Mouse (Mus musculus) testis, postnatal 10 days (tissue): Measurements from ENCODE around the gene Gm15155.
"Not testable (repeated sequence)": the region's sequence is repeated elsewhere in the genome, so short reads cannot be mapped to it uniquely, and the experiment has no call there.

Source experiments
- DNase-seq: peaks from one replicate; pipeline ENCODE4 v3.0.0; 2021; ENCODE audit warnings: low spot score

The Gm15155 gene

DNA sequence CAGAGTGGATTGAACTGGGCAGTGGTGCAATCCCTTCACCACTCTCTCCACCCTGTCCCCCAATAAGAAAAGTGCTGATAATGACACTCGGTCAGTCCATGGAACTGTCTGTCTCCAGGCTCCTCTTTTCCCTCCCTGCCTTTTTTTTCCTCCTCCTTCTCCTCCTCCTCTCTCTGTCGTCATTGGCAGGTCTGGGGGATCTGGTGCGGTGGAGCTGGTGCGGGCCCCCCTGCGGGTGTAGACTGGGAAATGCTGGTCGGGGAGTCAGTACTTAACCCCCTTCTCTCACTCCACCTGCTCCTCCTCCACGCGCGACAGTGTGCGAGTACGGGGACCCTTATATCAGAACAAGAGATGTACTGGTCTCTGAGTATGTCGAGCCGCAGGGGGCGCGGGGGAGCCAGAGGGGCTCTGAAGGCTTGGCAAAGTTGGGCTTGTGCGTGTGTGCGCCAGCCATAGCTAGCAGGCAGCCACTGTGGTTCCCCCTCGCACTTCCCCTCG lies at the start of gene Gm15155:
TSS of gene Gm15155 (plus strand) at position 401 of the 501 bp plus-strand sequence.
- peak; percentile 35 for DNase-seq

DNA sequence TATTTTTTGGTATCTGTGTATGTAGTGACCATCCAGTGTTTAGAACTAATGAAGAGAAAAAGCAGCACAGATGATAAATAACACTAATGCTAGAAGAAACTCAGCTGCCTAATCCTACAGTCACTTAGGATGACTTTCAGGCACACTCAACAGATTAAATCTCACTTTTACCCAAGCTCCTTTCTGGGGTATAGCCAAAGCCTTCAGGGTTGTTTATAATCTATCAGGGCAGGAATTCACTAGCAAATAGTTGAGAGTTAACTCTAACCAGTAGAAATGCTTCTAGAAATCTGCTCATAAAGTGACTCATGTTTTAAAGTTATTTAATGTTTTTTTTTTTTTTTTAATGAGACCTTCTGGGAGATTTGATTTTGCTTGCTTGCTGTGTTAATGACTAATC lies 44.8 kb upstream of the Gm15155 start:
- DNase-seq = no peak

DNA sequence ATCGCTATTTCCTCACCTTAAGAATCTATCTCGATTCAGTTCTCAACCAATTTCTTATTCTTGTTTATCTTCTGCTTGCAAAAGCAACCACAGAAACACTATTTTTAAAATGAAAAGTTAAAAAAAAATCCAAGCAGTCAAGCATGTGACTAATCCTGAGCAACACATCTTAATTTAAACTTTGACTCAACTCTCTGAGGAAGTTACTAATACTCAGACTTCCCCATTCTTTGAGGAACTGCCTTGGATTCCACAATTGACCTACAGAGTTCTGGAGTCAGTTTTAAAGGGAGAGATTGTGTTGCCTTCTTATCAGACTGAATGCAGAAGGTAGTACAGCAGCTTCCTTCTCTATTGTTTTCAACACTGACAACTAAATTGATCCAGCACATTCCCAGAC lies 40.0 kb upstream of the Gm15155 start:
- DNase-seq = no peak

DNA sequence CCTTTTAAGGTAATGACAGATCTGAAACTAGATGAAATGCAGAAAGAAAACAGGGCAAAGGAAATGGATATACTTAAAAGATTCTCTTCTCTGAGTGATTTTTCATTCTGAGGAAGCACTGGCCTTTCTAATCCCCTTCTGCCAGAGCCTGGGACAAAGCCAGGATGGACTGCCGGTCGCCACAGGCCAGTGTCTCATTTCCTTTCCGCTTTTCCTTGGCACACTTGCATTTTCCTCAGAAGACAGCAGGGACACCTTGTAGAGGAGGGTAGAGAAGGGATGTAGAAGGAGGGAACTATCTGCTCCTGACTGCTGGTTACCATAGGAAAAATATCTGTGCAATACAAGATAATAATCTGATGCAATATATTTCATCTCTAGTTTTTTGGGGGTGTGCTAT lies 33.1 kb upstream of the Gm15155 start:
- no peak for DNase-seq

DNA sequence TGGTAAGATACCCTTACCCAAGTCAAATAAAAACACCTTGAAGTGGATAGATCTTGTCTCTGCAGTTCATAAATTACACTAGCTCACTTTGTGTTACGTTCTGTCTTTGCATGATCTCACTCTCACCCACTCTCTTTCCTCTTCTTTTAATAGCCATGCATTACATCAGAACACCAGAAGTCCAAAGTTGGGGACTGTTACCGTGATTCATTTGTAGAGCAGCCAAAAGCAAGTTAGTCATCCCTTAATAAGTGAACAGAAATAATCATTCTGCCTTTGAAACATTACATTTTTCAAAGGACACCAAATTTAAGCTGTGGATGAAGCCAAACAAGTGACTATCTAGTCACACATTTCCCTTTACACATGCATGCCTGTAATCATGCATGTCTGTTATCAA lies 32.1 kb upstream of the Gm15155 start:
- no peak for DNase-seq

DNA sequence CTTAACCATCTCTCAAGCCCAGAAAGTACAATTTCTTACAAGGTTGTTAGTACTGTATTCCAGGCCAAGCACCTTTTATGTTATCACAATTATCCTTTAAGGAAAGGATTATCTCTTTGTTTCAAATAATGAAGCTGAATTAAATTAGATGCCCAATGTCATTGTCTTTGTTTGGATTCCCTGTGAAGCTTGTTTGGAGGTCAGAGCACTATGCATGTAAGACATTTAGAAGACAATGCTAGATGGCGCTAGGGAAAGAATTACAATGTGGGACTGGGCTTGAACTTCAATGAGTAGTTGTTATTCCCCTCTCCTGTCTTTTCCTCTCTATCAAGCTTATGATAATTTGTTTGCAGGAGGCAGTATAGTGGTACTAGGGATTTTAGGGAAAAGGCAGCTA lies 29.9 kb upstream of the Gm15155 start:
- no peak for DNase-seq

DNA sequence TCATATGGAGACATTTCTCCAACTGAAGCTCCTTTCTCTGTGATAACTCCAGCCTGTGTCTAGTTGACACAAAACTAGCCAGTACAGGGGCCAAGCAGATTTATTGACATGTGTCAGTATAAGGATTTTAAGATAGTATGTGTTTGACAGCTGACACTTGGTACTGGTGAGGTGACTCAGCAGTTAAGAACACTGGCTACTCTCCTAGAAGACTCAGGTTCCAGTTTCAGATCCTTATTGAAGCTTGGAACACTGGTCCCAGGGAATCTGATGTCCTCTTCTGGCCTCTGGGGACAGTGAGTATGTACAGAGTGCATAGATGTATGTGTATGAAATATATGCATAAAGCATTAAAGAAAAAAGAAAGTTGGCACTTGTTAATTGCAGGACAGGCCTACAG lies 28.2 kb upstream of the Gm15155 start:
- no peak for DNase-seq

DNA sequence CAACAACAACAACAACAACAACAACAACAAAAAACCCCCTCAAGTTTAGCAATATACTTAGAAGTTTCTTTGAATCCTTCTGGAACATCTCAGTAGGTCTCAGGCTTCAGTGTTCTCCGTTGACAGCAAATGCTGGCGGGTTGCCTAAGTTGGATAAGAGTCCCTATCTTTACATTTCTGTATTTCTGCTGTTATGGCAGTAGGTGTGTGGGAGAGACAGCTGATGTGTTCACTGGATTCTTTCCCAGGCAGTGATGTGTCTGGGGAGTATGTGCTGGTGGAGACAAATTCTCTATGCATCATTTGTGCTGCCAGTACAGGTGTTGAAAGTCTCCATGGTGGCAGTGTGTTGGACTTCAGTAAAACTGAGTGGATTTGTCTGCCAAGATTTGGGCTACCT lies 23.3 kb upstream of the Gm15155 start:
- DNase-seq = no peak

DNA sequence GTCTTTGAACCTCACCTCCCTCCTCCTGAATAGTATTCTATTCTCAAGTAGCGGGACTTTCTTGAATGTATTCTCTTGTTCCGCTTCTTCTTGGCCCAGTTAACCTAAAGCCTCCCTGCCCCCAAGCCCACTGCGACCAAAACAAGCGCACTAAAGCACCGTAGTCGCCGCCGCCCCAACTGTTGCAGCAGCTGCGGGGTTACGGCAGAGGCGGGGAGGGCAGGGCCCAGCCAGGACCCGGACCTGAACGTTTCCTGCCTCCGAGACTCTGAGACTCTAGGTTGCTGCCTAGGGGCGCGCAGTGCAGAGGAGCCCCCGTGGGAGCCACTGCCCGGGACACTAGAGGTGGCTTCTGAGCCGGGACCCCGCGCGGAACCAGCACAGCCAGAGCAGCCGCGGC lies 2.0 kb upstream of the Gm15155 start:
- no peak for DNase-seq

DNA sequence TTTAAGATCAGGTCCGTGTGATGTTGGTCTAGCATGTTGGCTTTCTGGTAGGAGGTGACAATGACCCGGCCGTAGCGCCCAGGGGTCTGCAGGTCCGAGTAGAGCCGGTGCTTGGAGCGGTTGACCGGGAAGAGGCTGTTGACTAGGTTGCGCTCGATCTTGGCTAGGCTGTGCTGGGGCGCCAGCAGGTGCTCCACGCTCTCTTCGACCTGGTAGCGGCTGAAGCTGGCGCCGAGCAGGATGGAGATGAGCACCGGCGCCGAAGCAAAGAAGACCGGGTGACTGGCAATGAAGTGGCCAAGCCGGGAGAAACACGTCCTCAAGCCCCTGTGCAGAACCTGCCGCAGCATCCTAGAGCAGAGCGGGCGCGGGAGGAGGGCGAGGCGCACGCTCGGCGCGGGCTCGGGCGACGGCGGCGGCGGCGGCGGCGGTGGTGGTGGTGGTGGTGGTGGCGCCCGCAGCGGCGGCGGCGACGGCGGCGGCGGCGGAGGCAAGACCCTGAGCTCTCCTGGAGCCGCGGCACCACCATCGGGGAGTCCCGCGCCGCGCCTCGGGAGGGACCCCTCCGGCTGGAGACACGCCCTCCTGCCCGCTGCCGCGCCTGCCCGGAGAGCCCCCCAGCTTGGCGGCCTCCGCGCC lies 1.5 kb upstream of the Gm15155 start:
- peak; percentile 35 for DNase-seq

DNA sequence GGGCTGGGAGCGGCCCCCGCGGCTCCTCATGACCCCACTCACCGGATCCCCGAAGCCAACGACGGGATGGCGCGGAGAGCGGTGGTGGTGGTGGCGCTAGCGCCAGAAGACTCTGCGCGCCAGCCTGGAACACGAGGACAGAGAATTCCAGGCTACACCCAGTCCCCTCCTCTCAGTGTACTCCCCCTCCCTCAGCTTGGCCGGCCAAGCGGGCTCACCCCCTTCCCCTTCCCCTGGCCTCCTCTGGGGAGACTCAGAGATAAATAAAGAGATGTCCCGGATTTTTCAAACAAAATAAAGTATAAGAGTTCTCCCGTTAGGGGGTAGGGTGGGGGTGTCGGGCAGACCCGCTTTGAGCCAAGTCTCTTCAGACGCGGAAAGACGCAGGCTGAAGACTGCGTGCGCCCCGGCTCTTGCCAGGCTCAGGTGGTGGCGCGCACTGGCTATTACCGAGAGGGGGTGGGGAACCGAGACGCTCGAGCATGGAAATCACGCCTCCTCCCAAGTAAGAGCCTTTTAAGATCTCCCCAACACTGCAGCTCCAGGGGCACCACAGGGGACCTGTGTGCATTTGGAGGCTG lies 750 bp upstream of the Gm15155 start, which contains the start of gene Ptchd1:
TSS of gene Ptchd1 (minus strand) at position 114 of the 581 bp plus-strand sequence.
- DNase-seq = peak; percentile 37

DNA sequence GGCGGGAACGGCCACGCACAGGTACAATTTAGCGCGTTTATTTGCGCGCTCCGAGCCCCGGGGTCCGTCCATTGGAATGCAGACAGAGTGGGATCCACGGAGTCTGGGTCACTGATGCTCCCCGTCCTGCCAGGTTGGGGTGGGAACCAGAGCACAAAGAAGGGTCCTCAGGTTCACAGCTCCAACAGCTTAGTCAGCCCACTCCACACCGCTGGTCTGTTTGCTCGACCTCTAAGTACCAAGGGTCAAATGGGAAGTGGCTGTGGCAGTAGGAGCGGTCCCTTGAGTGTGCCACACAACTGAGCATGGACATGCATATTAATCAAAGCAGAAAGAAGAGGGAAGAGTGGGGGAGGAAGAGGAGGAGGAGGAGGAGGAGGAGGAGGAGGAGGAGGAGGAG lies 354 bp downstream of the Gm15155 start:
- DNase-seq = no peak

DNA sequence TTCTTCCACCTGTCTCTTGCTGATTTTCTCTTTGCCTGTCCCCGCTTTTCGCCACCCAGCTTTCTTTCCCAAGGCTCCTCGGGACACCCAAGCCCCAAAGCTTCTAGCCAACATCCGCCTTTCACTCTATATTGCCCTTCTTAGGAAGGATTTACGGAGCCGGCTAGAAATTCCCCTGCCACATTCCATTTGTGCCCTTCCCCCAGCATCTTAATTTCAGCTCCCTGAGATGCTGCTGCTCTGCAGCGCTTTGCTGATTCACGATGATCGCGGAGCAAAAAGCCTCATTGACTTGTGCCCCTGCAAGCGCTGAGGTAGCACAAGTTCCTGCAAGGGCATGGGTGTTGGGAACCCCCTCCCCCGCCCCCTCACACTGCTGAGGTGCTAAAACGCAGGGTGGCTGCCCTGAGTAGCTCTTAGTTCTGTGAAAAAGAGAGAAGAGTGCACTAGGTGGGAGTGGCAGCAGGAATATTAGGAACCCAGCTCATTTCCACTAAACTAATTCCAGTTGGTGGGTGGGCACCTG lies 1.2 kb downstream of the Gm15155 start:
- DNase-seq = no peak

DNA sequence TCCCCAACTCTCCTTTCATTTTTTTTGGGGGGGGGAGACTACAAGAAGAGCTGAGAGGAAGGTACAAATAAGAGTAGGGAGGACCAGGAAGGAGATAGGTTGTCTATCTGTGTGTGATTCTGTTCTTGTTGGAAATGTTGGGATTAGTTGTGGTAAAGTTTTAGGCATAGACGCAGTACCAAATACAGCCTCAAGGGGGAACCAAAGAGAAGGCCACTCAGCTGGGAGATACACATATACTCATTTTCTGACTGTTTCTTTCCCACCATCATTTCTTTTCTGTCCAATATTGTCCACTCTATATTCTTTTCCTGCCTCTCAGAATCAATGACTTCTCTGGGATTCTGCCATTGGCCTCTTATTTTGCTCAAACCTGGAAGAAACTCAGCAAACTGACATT lies 19.4 kb downstream of the Gm15155 start:
- peak; percentile 39 for DNase-seq

DNA sequence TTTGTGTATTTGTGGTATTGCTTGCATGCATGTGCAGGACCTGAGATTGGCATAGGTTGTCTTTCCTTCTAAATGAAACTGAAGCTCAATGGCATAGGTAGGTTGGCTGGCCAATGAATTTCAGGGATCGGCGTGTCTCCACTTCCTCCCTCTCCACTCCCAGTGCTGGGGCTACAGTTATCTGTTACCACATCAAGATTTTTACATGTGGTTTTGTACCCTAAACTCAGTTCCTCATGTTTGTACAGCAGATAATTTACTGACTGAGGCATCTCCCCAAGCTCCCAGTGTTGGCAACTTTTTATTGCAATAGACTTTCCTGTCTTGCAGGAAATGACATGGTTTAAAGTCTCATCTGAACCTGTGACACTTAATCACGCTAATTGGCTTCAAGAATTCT lies 21.4 kb downstream of the Gm15155 start:
- no peak for DNase-seq

DNA sequence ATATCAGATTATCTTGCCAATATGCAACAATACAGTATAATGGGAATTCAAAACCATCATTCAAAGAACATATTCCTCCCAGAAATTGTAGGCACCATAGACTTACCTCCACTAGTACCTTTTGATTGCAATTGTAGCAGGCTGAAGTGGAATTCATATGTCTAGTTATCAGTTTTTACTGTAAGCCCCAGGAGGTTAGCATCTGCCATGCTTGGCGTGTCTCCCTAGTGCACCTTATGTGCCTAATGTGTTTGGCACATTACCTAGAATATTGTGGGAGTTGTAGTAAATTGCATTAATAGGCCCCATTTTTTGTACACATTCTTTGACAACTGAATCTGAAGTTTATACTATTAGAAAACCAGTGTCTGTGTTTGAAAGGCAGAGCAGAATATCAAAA lies 33.4 kb downstream of the Gm15155 start:
- DNase-seq = no peak

DNA sequence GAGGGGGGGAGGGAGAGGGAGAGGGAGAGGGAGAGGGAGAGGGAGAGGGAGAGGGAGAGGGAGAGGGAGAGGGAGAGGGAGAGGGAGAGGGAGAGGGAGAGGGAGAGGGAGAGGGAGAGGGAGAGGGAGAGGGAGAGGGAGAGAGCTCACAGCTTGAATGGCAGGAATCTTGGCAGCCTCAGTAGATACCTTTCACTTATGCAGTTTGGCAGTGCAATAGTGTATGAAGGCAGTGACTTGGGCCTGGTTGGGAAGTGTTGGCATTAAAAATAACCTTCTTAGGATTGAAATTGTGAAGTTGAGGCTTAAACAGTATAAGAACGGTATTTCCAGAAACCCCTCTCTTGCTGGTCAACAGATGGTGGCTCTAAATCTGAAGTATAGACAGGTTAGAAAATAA lies 65.9 kb downstream of the Gm15155 start:
- DNase-seq = not testable (repeated sequence)

DNA sequence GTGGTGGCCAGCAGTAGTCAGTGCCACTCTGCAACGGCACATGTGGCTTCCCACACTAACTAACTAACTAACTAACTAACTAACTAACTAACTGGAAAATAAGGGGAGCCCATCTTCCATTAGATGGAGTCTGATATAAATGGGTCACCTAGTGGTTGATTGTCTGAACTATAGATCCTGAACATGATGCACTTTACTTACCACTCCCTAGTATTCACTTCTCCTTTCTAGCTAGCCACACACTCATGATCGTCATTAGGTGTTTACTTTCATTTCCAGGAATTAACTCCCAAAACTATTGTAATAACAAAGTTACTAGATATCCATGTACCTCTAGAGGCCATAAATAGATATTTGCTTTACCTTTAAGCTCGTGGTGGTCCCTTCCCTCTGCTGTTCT lies 99.6 kb downstream of the Gm15155 start:
- no peak for DNase-seq

DNA sequence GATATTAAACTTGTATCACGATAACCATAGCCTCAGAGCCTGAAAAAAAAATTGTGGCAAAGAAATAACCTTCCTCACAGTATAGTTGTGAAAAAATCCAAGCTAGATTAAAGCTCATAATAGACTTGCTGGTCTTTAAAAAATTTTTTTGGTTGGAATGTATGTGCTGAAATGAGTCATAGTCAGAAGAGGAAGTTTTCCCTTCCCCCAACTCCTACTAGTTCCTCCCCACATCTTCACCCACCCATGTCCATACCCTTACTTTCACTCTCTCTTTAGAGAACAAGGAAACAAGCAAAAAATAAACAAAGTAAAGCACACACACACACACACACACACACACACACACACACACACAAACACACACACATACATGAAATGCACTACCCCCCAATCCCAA lies 103.8 kb downstream of the Gm15155 start:
- DNase-seq = no peak

DNA sequence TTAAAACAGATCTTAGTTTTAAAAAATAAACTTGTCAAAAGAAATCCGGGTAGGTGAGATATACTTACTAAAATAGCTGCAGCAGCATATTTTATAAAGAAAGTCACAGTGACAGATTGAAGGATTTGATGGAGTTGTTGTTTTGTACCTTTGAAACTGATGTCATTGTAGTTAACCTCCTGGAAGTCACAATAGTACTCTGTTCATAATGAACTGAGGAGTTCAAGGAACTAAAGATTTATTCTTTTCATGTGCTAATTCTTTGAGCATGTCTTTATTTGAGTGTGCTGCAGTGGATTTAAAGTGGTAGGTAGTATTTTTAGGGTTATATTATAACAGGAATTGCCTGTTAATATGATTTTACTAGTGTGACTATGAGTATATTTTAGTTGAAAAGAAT lies 263.6 kb downstream of the Gm15155 start:
- DNase-seq = no peak

DNA sequence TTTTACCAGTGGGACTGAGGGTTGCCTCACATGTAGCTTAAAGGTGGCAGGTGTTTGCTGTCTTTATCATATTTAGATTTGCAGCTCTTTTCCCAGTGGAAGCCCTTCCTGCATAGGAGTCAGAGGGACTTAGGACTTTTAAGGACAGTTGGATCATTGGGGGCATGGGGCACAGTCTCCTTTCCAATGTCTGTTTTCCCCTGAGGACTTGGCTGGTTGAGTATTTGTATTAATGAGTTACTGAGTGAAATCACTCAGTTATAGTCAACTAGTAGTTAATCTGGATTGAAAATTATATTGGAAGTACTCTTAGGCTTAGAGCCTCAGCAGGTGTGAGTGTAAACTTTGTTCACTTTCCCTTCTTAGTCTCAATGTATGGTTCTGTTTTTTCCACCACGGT lies 275.5 kb downstream of the Gm15155 start:
- no peak for DNase-seq

DNA sequence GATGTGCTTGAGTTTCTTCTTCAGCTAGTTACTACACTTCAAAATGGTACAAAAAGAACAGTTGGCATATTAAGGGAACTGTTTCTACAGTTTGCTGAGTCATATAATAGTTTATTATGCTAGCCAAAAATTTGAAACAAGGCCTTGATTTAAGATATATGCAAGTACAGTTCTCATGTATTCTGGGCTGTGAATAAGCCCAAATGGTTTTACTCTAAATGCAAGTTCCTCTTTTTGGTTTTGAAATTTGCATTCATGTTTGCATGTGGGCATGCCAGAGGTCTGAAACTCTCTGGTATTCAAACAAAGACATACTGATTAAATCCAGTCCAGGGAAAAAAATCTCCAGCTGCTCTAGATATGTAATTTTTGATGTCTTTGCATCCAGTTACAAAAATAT lies 277.2 kb downstream of the Gm15155 start:
- no peak for DNase-seq

DNA sequence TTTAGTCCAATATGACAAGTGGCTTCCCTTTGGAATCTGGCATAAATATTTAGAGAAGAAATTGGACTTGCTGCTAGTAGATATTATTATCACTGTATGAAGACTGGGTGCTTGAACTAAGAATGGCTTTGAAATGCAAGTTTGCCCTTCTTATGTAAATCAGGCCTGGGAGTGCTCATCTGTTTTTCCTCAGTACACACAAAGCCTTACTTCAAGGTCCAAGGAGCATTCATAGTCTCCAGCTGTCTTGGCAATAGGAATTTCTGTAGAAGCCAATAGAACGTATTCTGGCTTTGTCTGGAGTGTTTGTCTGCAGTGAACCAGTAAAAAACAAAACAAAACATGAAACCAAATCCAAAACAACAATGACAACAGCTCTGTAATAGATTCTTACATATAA lies 278.6 kb downstream of the Gm15155 start:
- no peak for DNase-seq

DNA sequence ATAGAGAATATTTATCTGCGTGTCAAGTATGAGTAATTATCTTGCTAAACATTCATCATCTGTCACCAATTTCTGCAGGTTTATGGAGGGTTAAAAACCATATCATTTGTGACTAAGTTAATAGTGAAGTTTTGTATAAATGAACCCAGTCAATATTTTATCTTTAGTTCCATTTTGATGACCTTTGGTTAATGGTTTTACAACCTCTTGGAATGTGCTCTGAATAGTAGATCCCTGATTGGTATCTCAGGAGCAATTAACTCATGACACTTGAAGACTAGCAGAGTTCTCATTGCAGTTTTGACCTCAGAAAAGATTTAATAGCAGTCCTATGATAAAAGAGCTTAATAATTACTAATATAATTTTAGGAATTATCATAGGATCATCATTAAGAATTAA lies 385.2 kb downstream of the Gm15155 start:
- DNase-seq = no peak
